ENCODE assay signal across 11 mouse cellular contexts in genomic region chr3:81483363-81483762, GRCm38 (mm10).
A peak's percentile ranks its signal among the peaks of the same experiment; 100 is the strongest.
DNase-seq lines count a peak whose midpoint lies in the region; ATAC-seq lines count a peak whose summit lies in the region.
"Had no signal": no experiment of that assay in that cellular context is flagged by ENCODE, and none has a peak within 500 bp of the region (broad histone marks: within the 10 kb centered on the region; RNA-seq: fewer than 3 reads in every experiment).

No protein-coding gene starts in this region.

- H3K9ac ChIP-seq in hindbrain, embryonic 14.5 days = no peak overlapping the region
- H3K9ac ChIP-seq: limb, embryonic 12.5 days had no signal

- H3K27ac ChIP-seq in hindbrain, embryonic 14.5 days = no peak overlapping the region
- H3K27ac ChIP-seq in hindbrain, embryonic 10.5 days = no peak overlapping the region
- H3K27ac ChIP-seq: limb, embryonic 12.5 days had no signal

- WGBS in hindbrain, embryonic 14.5 days = 71% methylated on average over 2 of the region's 2 CpGs
- WGBS in hindbrain, embryonic 10.5 days = 71% methylated on average over 2 of the region's 2 CpGs

- DNase-seq in adrenal gland, adult (ENCODE audit: inconsistent age in 2 of 2, low spot score in 1 of 2) = peak; percentile 9 to 65
- DNase-seq in adrenal gland, postnatal 4 days (ENCODE audit: low spot score in 2 of 2) = no peak
- DNase-seq in hindbrain, embryonic 14.5 days (ENCODE audit: low spot score) = peak; percentile 43
- DNase-seq in hindbrain, embryonic 10.5 days (ENCODE audit: low spot score) = no peak
- DNase-seq in 3134 (ENCODE audit: extremely low read depth, insufficient read length, low spot score) = peak; percentile 7
- DNase-seq in embryo, embryonic 11 days = peak; percentile 39
- DNase-seq in spleen, adult 18-20 months = no peak
- no peak for DNase-seq in layer of hippocampus, adult 9-10 months (ENCODE audit: low spot score)
- DNase-seq: gastrocnemius, postnatal 14 days had no signal

- no peaks in the 10 kb centered on the region for H3K4me1 ChIP-seq in hindbrain, embryonic 14.5 days (replicated peaks; ENCODE audit: control insufficient read depth, insufficient read depth, low read length)
- no peaks in the 10 kb centered on the region for H3K4me1 ChIP-seq in hindbrain, embryonic 10.5 days (replicated peaks)
- H3K4me1 ChIP-seq: limb, embryonic 12.5 days; megakaryocyte, embryonic 14.5 days had no signal

- no peaks in the 10 kb centered on the region for H3K36me3 ChIP-seq in hindbrain, embryonic 14.5 days (replicated peaks; ENCODE audit: control insufficient read depth, insufficient read depth)
- H3K36me3 ChIP-seq in hindbrain, embryonic 10.5 days = no peaks in the 10 kb centered on the region
- H3K36me3 ChIP-seq: limb, embryonic 12.5 days had no signal

- no peak overlapping the region for H3K4me2 ChIP-seq in hindbrain, embryonic 14.5 days (replicated peaks)
- H3K4me2 ChIP-seq: limb, embryonic 12.5 days had no signal

- ATAC-seq in hindbrain, embryonic 14.5 days (ENCODE audit: low FRiP score) = no peak

- no peaks in the 10 kb centered on the region for H3K27me3 ChIP-seq in hindbrain, embryonic 14.5 days (ENCODE audit: control insufficient read depth, insufficient read depth, low read length)
- no peaks in the 10 kb centered on the region for H3K27me3 ChIP-seq in hindbrain, embryonic 10.5 days (ENCODE audit: insufficient read depth, poor library complexity, severe bottlenecking)
- H3K27me3 ChIP-seq: limb, embryonic 12.5 days; megakaryocyte, embryonic 14.5 days had no signal

- no peaks in the 10 kb centered on the region for H3K9me3 ChIP-seq in hindbrain, embryonic 14.5 days (ENCODE audit: control insufficient read depth, low read length)
- H3K9me3 ChIP-seq in hindbrain, embryonic 10.5 days = no peaks in the 10 kb centered on the region
- H3K9me3 ChIP-seq: limb, embryonic 12.5 days; megakaryocyte, embryonic 14.5 days had no signal

- no peak overlapping the region for H3K4me3 ChIP-seq in hindbrain, embryonic 14.5 days (replicated peaks; ENCODE audit: low read length)
- no peak overlapping the region for H3K4me3 ChIP-seq in hindbrain, embryonic 10.5 days
- H3K4me3 ChIP-seq: limb, embryonic 12.5 days; megakaryocyte, embryonic 14.5 days had no signal

Comparison
In these comparisons a context has a peak if more than half of its experiments do, and no peak if none do; other contexts are left out.
1. DNase-seq: peak in adrenal gland, adult (2 of 2), hindbrain, embryonic 14.5 days (single experiment), 3134 (single experiment) and embryo, embryonic 11 days (single experiment); none in adrenal gland, postnatal 4 days (0 of 2), hindbrain, embryonic 10.5 days (single experiment), spleen, adult 18-20 months (0 of 2) and layer of hippocampus, adult 9-10 months (single experiment).